Mouse (Mus musculus) heart, embryonic 10.5 days (tissue): ENCODE results near the gene Dhfr. TPM values are rescaled to one million over a fixed set of nuclear protein-coding genes. Genes with fewer than 3 reads are reported as not detected.

Source experiments
- DNase-seq: peaks from one replicate; pipeline ENCODE4 v3.0.0-alpha.2; 2017; ENCODE audit warnings: low spot score
- H3K27ac ChIP-seq: fragments of 300-500 bp; sonication (generic); 2 replicates; pipeline ENCODE4 v1.5.1; 2016; ENCODE audit warnings: mild to moderate bottlenecking
- H3K27me3 ChIP-seq: fragments of 300-500 bp; sonication (generic); 2 replicates; pipeline ENCODE4 v1.6.1; 2016; ENCODE audit warnings: mild to moderate bottlenecking; ENCODE audit not compliant: poor library complexity, insufficient read depth, severe bottlenecking
- H3K36me3 ChIP-seq: fragments of 300-500 bp; sonication (generic); 2 replicates; pipeline ENCODE4 v1.6.1; 2016; ENCODE audit warnings: mild to moderate bottlenecking, moderate library complexity
- H3K4me1 ChIP-seq: fragments of 300-500 bp; sonication (generic); 2 replicates; pipeline ENCODE4 v1.6.1; 2016; ENCODE audit warnings: mild to moderate bottlenecking
- H3K4me3 ChIP-seq: fragments of 300-500 bp; sonication (generic); 2 replicates; pipeline ENCODE4 v1.5.1; 2016; ENCODE audit warnings: mild to moderate bottlenecking, moderate library complexity
- H3K9me3 ChIP-seq: fragments of 300-500 bp; sonication (generic); 2 replicates; pipeline ENCODE4 v1.6.1; 2016; ENCODE audit warnings: mild to moderate bottlenecking, moderate library complexity
- WGBS: fragments of 180-500 bp; shearing (Covaris S2); methylation state at CpG from one replicate; pipeline ENCODE4 v1.1.7; 2016; 5-methylcytosine and 5-hydroxymethylcytosine counted together
- polyA plus RNA-seq: library from polyadenylated mRNA; unstranded; fragments of >200 nt; fragmentation: Nextera tagmentation; extraction: Ambion mirVana; gene quantifications from 2 replicates; pipeline ENCODE4 v1.2.1, GENCODE M21; 2016

The Dhfr gene
- polyA plus RNA-seq, 1 experiment from 2014 or later, result 20.4 TPM

GRCm38 (mm10) chr13:92402063-92402462 is 47.5 kb downstream of the Dhfr start:
- DNase-seq, result no peak
- H3K4me3 ChIP-seq, result no peak overlapping the region
- H3K27ac ChIP-seq, result no peak overlapping the region
- 0 out of 2 replicates have a peak, but pooled peaks cover 4% of the 10 kb centered on the region for H3K4me1 ChIP-seq
- WGBS, result 26% methylated on average over 2 of the region's 2 CpGs
- no peaks in the 10 kb centered on the region for H3K36me3 ChIP-seq
- H3K9me3 ChIP-seq, result no peaks in the 10 kb centered on the region
- H3K27me3 ChIP-seq, result no peaks in the 10 kb centered on the region

GRCm38 (mm10) chr13:92403496-92403895 is 49.0 kb downstream of the Dhfr start:
- no peak for DNase-seq
- Histone ChIP-seq H3K4me1 (0 out of 2 replicates have a peak, but pooled peaks cover 4% of the 10 kb centered on the region), H3K27ac (no peak overlapping the region), H3K4me3 (no peak overlapping the region), H3K9me3 (no peaks in the 10 kb centered on the region), H3K27me3 (no peaks in the 10 kb centered on the region), H3K36me3 (no peaks in the 10 kb centered on the region)
- 78% methylated on average over 3 of the region's 3 CpGs for WGBS

GRCm38 (mm10) chr13:92410486-92410885 is 56.0 kb downstream of the Dhfr start:
- Histone ChIP-seq H3K4me3 (no peak overlapping the region), H3K27ac (no peak overlapping the region), H3K27me3 (no peaks in the 10 kb centered on the region), H3K4me1 (no peaks in the 10 kb centered on the region), H3K9me3 (no peaks in the 10 kb centered on the region), H3K36me3 (no peaks in the 10 kb centered on the region)
- 77% methylated on average over 2 of the region's 2 CpGs for WGBS
- DNase-seq, result no peak

GRCm38 (mm10) chr13:92419630-92420029 is 65.1 kb downstream of the Dhfr start:
- 84% methylated on average over 11 of the region's 11 CpGs for WGBS
- no peaks in the 10 kb centered on the region for H3K4me1 ChIP-seq
- H3K36me3 ChIP-seq, result no peaks in the 10 kb centered on the region
- no peak overlapping the region for H3K27ac ChIP-seq
- DNase-seq, result no peak
- no peak overlapping the region for H3K4me3 ChIP-seq
- H3K9me3 ChIP-seq, result no peaks in the 10 kb centered on the region
- H3K27me3 ChIP-seq, result peaks cover 26% of the 10 kb centered on the region

- WGBS, result 61% methylated on average over 3 of the region's 3 CpGs
- no peaks in the 10 kb centered on the region for H3K9me3 ChIP-seq
- H3K27me3 ChIP-seq, result peaks cover 67% of the 10 kb centered on the region
- H3K4me3 ChIP-seq, result no peak overlapping the region
- peaks cover 17% of the 10 kb centered on the region for H3K4me1 ChIP-seq
- no peak overlapping the region for H3K27ac ChIP-seq
- no peak for DNase-seq
- H3K36me3 ChIP-seq, result no peaks in the 10 kb centered on the region
Measured at GRCm38 (mm10) chr13:92423711-92424110, 69.2 kb downstream of the Dhfr start.

- DNase-seq, result peak; percentile 78
- under 1% methylated on average over 50 of the region's 54 CpGs for WGBS
- peaks cover 17% of the 10 kb centered on the region for H3K4me1 ChIP-seq
Measured at GRCm38 (mm10) chr13:92425758-92426264, 71.3 kb downstream of the Dhfr start, which contains the start of gene Ankrd34b. Gene Ankrd34b (plus strand): TSS chr13:92425896.

GRCm38 (mm10) chr13:92426294-92427051 is 71.9 kb downstream of the Dhfr start:
- Histone ChIP-seq H3K4me3 (peak overlapping the region; percentile 77), H3K9me3 (no peaks in the 10 kb centered on the region), H3K27ac (peak overlapping the region; percentile 56), H3K36me3 (no peaks in the 10 kb centered on the region), H3K27me3 (peaks cover 73% of the 10 kb centered on the region), H3K4me1 (peaks cover 17% of the 10 kb centered on the region)
- 1% methylated on average over 89 of the region's 92 CpGs for WGBS
- DNase-seq, result peak; percentile 74

More at GRCm38 (mm10) chr13:92425758-92426264, 71.3 kb downstream of the Dhfr start, which contains the start of gene Ankrd34b:
- H3K36me3 ChIP-seq, result no peaks in the 10 kb centered on the region
- H3K9me3 ChIP-seq, result no peaks in the 10 kb centered on the region
- peak within 1 kb of the TSS; percentile 77 for H3K4me3 ChIP-seq
- H3K27ac ChIP-seq, result peak within 1 kb of the TSS; percentile 56
- H3K27me3 ChIP-seq, result peaks cover 74% of the 10 kb centered on the region

- Histone ChIP-seq H3K27me3 (peaks cover 73% of the 10 kb centered on the region), H3K36me3 (no peaks in the 10 kb centered on the region), H3K4me3 (peak overlapping the region; percentile 77), H3K4me1 (peaks cover 17% of the 10 kb centered on the region), H3K9me3 (no peaks in the 10 kb centered on the region), H3K27ac (no peak overlapping the region)
- peak; percentile 68 for DNase-seq
- WGBS, result 53% methylated on average over 4 of the region's 4 CpGs
Measured at GRCm38 (mm10) chr13:92427351-92427855, 72.9 kb downstream of the Dhfr start.

Other genes starting within 250 kb of the Dhfr start
- gene Rasgrf2, start 223.1 kb upstream of the Dhfr start, polyA plus RNA-seq, result 0.39 and 1.1 TPM in 2 replicates
- 0.74 and 0.79 TPM in 2 replicates for gene Gm20379, start 48.7 kb upstream of the Dhfr start, polyA plus RNA-seq
- gene Msh3, start 277 bp downstream of the Dhfr start, polyA plus RNA-seq, result 19.7 and 23.6 TPM in 2 replicates
- 0.09 and 0.10 TPM in 2 replicates for gene Ankrd34b, start 71.2 kb downstream of the Dhfr start, polyA plus RNA-seq
- not detected in 2 replicates for gene Fam151b, start 129.3 kb downstream of the Dhfr start, polyA plus RNA-seq
- gene Zfyve16, start 176.1 kb downstream of the Dhfr start, polyA plus RNA-seq, result 10.0 and 10.1 TPM in 2 replicates
- not detected in 2 replicates for gene Spz1, start 221.4 kb downstream of the Dhfr start, polyA plus RNA-seq